Mouse (Mus musculus) liver, postnatal 0 days (tissue): ENCODE data around the gene Lrat. TPM values are rescaled to one million over a fixed set of nuclear protein-coding genes. Genes with fewer than 3 reads are reported as not detected.

ENCODE experiments used
- ATAC-seq: fragments of 200-750 bp; cut with Nextera tagmentation; 2 replicates; pipeline ENCODE4 v1.8.0; 2017; ENCODE audit warnings: mild to moderate bottlenecking, moderate library complexity
- DNase-seq: peaks from one replicate; pipeline ENCODE4 v3.0.0-alpha.2; 2016
- H3K27ac ChIP-seq: fragments of 300-500 bp; sonication (generic); 2 replicates; pipeline ENCODE4 v1.5.1; 2014; ENCODE audit warnings: antibody characterized with exemption, moderate library complexity, mild to moderate bottlenecking, low read depth
- H3K27me3 ChIP-seq: fragments of 300-500 bp; sonication (generic); 2 replicates; pipeline ENCODE4 v1.6.1; 2014; ENCODE audit warnings: low read length, control low read depth, mixed read lengths; ENCODE audit not compliant: insufficient read depth
- H3K36me3 ChIP-seq: fragments of 300-500 bp; sonication (generic); replicated peaks from 2 replicates; pipeline ENCODE4 v1.6.1; 2014; ENCODE audit warnings: mild to moderate bottlenecking, control low read depth, low read length, moderate library complexity, mixed read lengths; ENCODE audit not compliant: insufficient read depth
- H3K4me1 ChIP-seq: fragments of 300-500 bp; sonication (generic); 2 replicates; pipeline ENCODE4 v1.6.1; 2014; ENCODE audit warnings: antibody characterized with exemption, mild to moderate bottlenecking, control low read depth; ENCODE audit not compliant: insufficient read depth
- H3K4me2 ChIP-seq: fragments of 300-500 bp; sonication (generic); 2 replicates; pipeline ENCODE4 v1.6.1; 2014; ENCODE audit warnings: low read depth, mild to moderate bottlenecking, low read length, moderate library complexity, mixed read lengths
- H3K4me3 ChIP-seq: fragments of 300-500 bp; sonication (generic); 2 replicates; pipeline ENCODE4 v1.5.1; 2014; ENCODE audit warnings: low read depth, low read length
- H3K9ac ChIP-seq: fragments of 300-500 bp; sonication (generic); replicated peaks from 2 replicates; pipeline ENCODE4 v1.6.1; 2014; ENCODE audit warnings: mild to moderate bottlenecking, moderate library complexity
- H3K9me3 ChIP-seq: fragments of 300-500 bp; sonication (generic); 2 replicates; pipeline ENCODE4 v1.6.1; 2016; ENCODE audit warnings: mild to moderate bottlenecking, control low read depth, low read length, mixed read lengths
- CTCF ChIP-seq: sonication (generic); IDR thresholded peaks from 2 replicates; pipeline ENCODE4 v1.5.1; 2016; ENCODE audit warnings: antibody characterized with exemption, low read depth
- EP300 ChIP-seq: IDR thresholded peaks from 2 replicates; pipeline ENCODE4 v1.6.1; 2016; ENCODE audit warnings: antibody characterized with exemption, low read depth, mild to moderate bottlenecking
- WGBS: fragments of 180-500 bp; shearing (Covaris S2); extraction: QIAGEN DNeasy Blood & Tissue Kit; methylation state at CpG from one replicate; pipeline ENCODE4 v1.1.7; 2014; ENCODE audit not compliant: insufficient replicate concordance; 5-methylcytosine and 5-hydroxymethylcytosine counted together
- polyA plus RNA-seq: library from polyadenylated mRNA; unstranded; fragments of >200 nt; fragmentation: Nextera tagmentation; extraction: Ambion mirVana; gene quantifications from 2 replicates; pipeline ENCODE4 v1.2.1, GENCODE M21; 2015

Gene Lrat
- polyA plus RNA-seq, 1 experiment from 2014 or later: 3.6 TPM

- Histone ChIP-seq H3K27ac (no peak overlapping the region), H3K27me3 (no peaks in the 10 kb centered on the region), H3K9me3 (no peaks in the 10 kb centered on the region), H3K9ac (no peak overlapping the region), H3K4me2 (no peak overlapping the region), H3K4me3 (no peak overlapping the region), H3K36me3 (no peaks in the 10 kb centered on the region), H3K4me1 (no peaks in the 10 kb centered on the region)
- no peak for DNase-seq
- ATAC-seq: no peak
- no peak for TF ChIP-seq CTCF
- no peak for TF ChIP-seq EP300
- WGBS: 44% methylated on average over 1 of the region's 1 CpGs
Measured at GRCm38 (mm10) chr3:82915632-82916031, 11.9 kb upstream of the Lrat start.

- Histone ChIP-seq H3K36me3 (no peaks in the 10 kb centered on the region), H3K9me3 (no peaks in the 10 kb centered on the region), H3K9ac (no peak overlapping the region), H3K27me3 (peaks cover 7% of the 10 kb centered on the region), H3K4me1 (no peaks in the 10 kb centered on the region), H3K4me2 (no peak overlapping the region), H3K27ac (no peak overlapping the region), H3K4me3 (no peak overlapping the region)
- WGBS: 54% methylated on average over 2 of the region's 2 CpGs
- ATAC-seq: no peak
- DNase-seq: no peak
- no peak for TF ChIP-seq CTCF
- TF ChIP-seq EP300: no peak
Measured at GRCm38 (mm10) chr3:82908671-82909070, 4.9 kb upstream of the Lrat start.

GRCm38 (mm10) chr3:82904211-82904908 lies 587 bp upstream of the Lrat start:
- Histone ChIP-seq H3K27me3 (peaks cover 15% of the 10 kb centered on the region), H3K36me3 (no peaks in the 10 kb centered on the region), H3K27ac (no peak overlapping the region), H3K9ac (no peak overlapping the region), H3K4me3 (peak overlapping the region; percentile 40), H3K4me2 (peak overlapping the region; percentile 65), H3K4me1 (no peaks in the 10 kb centered on the region), H3K9me3 (no peaks in the 10 kb centered on the region)
- WGBS: 2% methylated on average over 31 of the region's 31 CpGs
- TF ChIP-seq EP300 (no peak), CTCF (no peak)
- ATAC-seq: no peak
- DNase-seq: no peak

DNA sequence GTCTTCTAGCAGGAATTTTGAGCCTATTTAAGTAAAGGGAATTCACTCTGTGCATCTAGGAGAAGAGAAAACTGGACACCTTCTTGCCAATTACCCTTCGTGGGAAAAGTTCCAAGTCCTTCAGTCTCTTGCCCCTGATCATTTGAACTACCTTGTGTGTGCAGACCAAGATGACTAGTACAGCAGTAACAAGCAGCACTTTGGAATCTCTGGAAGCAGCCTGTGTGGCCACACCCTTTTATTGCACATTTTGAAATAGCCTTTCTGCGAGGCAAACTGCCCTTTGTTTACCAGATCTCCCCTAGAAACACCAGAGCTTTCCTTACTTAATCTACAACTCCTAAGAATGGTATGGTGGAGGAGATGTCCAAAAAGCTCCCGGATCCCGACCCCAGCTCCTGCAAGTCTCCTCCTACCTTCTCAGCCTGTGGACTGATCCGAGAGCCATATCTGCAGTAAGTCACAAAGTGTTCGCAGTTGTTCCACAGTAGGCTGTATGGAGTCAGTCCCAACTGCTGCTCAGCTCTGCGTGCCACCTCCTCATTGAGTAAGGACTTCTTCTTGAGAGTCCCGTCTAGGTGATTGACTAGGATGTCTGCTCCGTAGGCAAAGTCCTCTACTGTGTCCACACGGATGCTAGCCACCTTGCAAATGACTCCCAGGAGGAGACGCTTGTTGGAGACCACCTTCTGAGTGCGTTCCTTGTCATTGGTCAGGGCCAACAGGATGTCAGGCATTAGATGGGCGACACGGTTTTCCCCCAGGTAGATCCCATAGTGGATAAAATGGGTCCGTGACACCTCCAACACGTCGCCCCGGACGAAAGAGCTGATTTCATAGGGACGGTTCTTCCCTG lies 788 bp downstream of the Lrat start:
- Histone ChIP-seq H3K27me3 (peaks cover 15% of the 10 kb centered on the region), H3K9ac (peak overlapping the region; percentile 16; the same call in 1 of the 2 replicates), H3K4me3 (peak overlapping the region; percentile 40), H3K9me3 (no peaks in the 10 kb centered on the region), H3K27ac (no peak overlapping the region), H3K4me1 (no peaks in the 10 kb centered on the region), H3K36me3 (no peaks in the 10 kb centered on the region), H3K4me2 (peak overlapping the region; percentile 65)
- WGBS: 22% methylated on average over 20 of the region's 20 CpGs
- no peak for ATAC-seq
- no peak for TF ChIP-seq EP300
- TF ChIP-seq CTCF: no peak
- no peak for DNase-seq

- no peak overlapping the region for H3K4me3 ChIP-seq
Measured at GRCm38 (mm10) chr3:82888842-82889241, 14.9 kb downstream of the Lrat start.

DNA sequence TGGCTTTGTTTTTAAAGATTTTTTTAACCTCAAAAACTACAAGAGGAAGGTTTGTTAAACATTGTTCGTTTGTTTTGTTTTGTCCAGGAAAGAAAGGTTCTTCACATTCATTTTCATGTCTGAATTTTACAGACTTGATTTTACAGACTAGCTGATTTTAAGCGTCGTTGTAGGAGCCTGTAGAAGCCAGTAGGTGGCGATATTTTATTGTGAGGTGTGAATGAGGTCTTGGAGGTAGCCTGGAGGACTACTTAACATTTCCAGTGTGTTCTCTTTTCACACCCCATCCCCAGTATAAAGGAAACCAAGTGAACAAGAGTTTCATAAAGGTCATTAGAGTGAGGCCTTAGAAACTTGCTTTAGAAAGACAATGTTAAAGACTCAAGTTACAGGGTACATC lies 26.5 kb downstream of the Lrat start:
- Histone ChIP-seq H3K9ac (no peak overlapping the region), H3K4me1 (peaks cover 4% of the 10 kb centered on the region; the same call in 1 of the 2 replicates), H3K27me3 (peaks cover 13% of the 10 kb centered on the region), H3K36me3 (no peaks in the 10 kb centered on the region), H3K4me3 (no peak overlapping the region), H3K4me2 (no peak overlapping the region), H3K9me3 (peaks cover 4% of the 10 kb centered on the region; the same call in 1 of the 2 replicates), H3K27ac (no peak overlapping the region)
- 5% methylated on average over 4 of the region's 4 CpGs for WGBS
- ATAC-seq (no peak), DNase-seq (no peak)
- TF ChIP-seq EP300 (no peak), CTCF (peak; percentile 71)

More at GRCm38 (mm10) chr3:82888842-82889241, 14.9 kb downstream of the Lrat start:
- no peak overlapping the region for H3K9ac ChIP-seq
- no peaks in the 10 kb centered on the region for H3K27me3 ChIP-seq
- H3K4me2 ChIP-seq: no peak overlapping the region
- TF ChIP-seq EP300: no peak
- TF ChIP-seq CTCF: no peak
- H3K4me1 ChIP-seq: no peaks in the 10 kb centered on the region
- ATAC-seq (no peak), DNase-seq (no peak)
- 15% methylated on average over 2 of the region's 2 CpGs for WGBS
- 0 out of 2 replicates have a peak, but pooled peaks cover 2% of the 10 kb centered on the region for H3K9me3 ChIP-seq
- H3K27ac ChIP-seq: no peak overlapping the region
- H3K36me3 ChIP-seq: no peaks in the 10 kb centered on the region
